17 mouse cellular contexts compared by ENCODE assay signal in genomic region chr5:113344635-113345386, GRCm38 (mm10). TPM values are rescaled to one million over a fixed set of nuclear protein-coding genes. Genes with fewer than 3 reads are reported as not detected.
DNase-seq lines count a peak whose midpoint lies in the region; ATAC-seq lines count a peak whose summit lies in the region.
"Had no signal": no experiment of that assay in that cellular context is flagged by ENCODE, and none has a peak within 500 bp of the region (broad histone marks: within the 10 kb centered on the region; RNA-seq: fewer than 3 reads in every experiment).

No protein-coding gene starts in this region.

- no peak overlapping the region for H3K4me3 ChIP-seq in forebrain, embryonic 16.5 days (replicated peaks; ENCODE audit: low read length)
- H3K4me3 ChIP-seq: heart, embryonic 10.5 days; limb, embryonic 12.5 days had no signal

- H3K36me3 ChIP-seq in forebrain, embryonic 16.5 days (ENCODE audit: control insufficient read depth, insufficient read depth): no peaks in the 10 kb centered on the region
- H3K36me3 ChIP-seq: heart, embryonic 10.5 days; limb, embryonic 12.5 days had no signal

- H3K9ac ChIP-seq in forebrain, embryonic 16.5 days (replicated peaks; ENCODE audit: low read depth, low read length): no peak overlapping the region
- H3K9ac ChIP-seq: limb, embryonic 12.5 days had no signal

- ATAC-seq in frontal cortex, adult (ENCODE audit: low TSS enrichment): peak; percentile 56; the same call in 1 of the 2 replicates
- ATAC-seq in forebrain, embryonic 16.5 days: no peak
- ATAC-seq: Patski had no signal

- peaks cover 19% of the 10 kb centered on the region for H3K27me3 ChIP-seq in forebrain, embryonic 16.5 days (replicated peaks; ENCODE audit: control insufficient read depth, insufficient read depth, low read length)

- 31% methylated on average over 15 of the region's 16 CpGs for WGBS in forebrain, embryonic 16.5 days

- no peak overlapping the region for H3K27ac ChIP-seq in forebrain, embryonic 16.5 days (ENCODE audit: low read length)
- H3K27ac ChIP-seq: heart, embryonic 10.5 days; limb, embryonic 12.5 days; macrophage had no signal

- H3K9me3 ChIP-seq in forebrain, embryonic 16.5 days (ENCODE audit: control insufficient read depth, low read length): no peaks in the 10 kb centered on the region
- H3K9me3 ChIP-seq: heart, embryonic 10.5 days; limb, embryonic 12.5 days had no signal

- peaks cover 22% of the 10 kb centered on the region for H3K4me1 ChIP-seq in forebrain, embryonic 16.5 days (replicated peaks; ENCODE audit: control insufficient read depth, insufficient read depth, low read length)
- H3K4me1 ChIP-seq: heart, embryonic 10.5 days had no signal

- no peak for DNase-seq in frontal cortex, postnatal 10 days (ENCODE audit: low spot score in 2 of 2)
- DNase-seq in right cerebral cortex, adult 2 months (ENCODE audit: low spot score in 2 of 2): peak; percentile 37 to 51
- no peak for DNase-seq in right cerebral cortex, postnatal 10 days (ENCODE audit: low spot score in 2 of 2)
- DNase-seq in right cerebral cortex, postnatal 36 days (ENCODE audit: low spot score in 2 of 2): peak; percentile 26 to 43
- DNase-seq in B cell, adult 2 months: no peak
- no peak for DNase-seq in layer of hippocampus, adult 9-10 months (ENCODE audit: low spot score)
- DNase-seq: adrenal gland, postnatal 10 days; kidney, adult 18-20 months had no signal

- H3K4me2 ChIP-seq in forebrain, embryonic 16.5 days (ENCODE audit: low read length): peak overlapping the region; percentile 0; the same call in 1 of the 2 replicates
- H3K4me2 ChIP-seq: limb, embryonic 12.5 days had no signal

RNA-seq across cellular contexts. Expression of gene Aym1, which starts 12.3 kb away (rescaled TPM):
- polyA plus RNA-seq in forebrain, embryonic 16.5 days (2015; fragmentation: Nextera tagmentation; extraction: Ambion mirVana): not detected in 2 replicates
- polyA plus RNA-seq: C2C12; heart, embryonic 10.5 days; hindbrain, embryonic 11.5 days; limb, embryonic 12.5 days; liver, embryonic 16.5 days; macrophage; Patski had no signal

RNA-seq across cellular contexts. Expression of gene Sgsm1, which starts 34.2 kb away (rescaled TPM):
- 15.8 and 19.2 TPM in 2 replicates for polyA plus RNA-seq in forebrain, embryonic 16.5 days (2015; fragmentation: Nextera tagmentation; extraction: Ambion mirVana)
- polyA plus RNA-seq: macrophage had no signal

Comparison
In these comparisons a context has a peak if more than half of its experiments do, and no peak if none do; other contexts are left out.
1. DNase-seq: peak in right cerebral cortex, adult 2 months (2 of 2) and right cerebral cortex, postnatal 36 days (2 of 2); none in frontal cortex, postnatal 10 days (0 of 2), right cerebral cortex, postnatal 10 days (0 of 2), B cell, adult 2 months (0 of 2) and layer of hippocampus, adult 9-10 months (single experiment).